Mouse (Mus musculus) olfactory bulb, adult 2 months (tissue): ENCODE data around the gene Srgap2.

ENCODE experiments used
- CTCF ChIP-seq: fragments of 200-500 bp; IDR thresholded peaks from 2 replicates; pipeline ENCODE4 v1.5.1; 2012; ENCODE audit warnings: low read depth, mild to moderate bottlenecking, low read length, moderate library complexity; ENCODE audit not compliant: insufficient read depth
- POLR2A ChIP-seq: fragments of 200-500 bp; IDR thresholded peaks from 2 replicates; pipeline ENCODE4 v1.6.1; 2012; ENCODE audit warnings: mild to moderate bottlenecking, low read depth, low read length, moderate library complexity; ENCODE audit not compliant: insufficient read depth

- no peak for TF ChIP-seq CTCF
- no peak for TF ChIP-seq POLR2A
Observed at GRCm38 (mm10) chr1:131278606-131279455, 248.3 kb downstream of the Srgap2 start.
